Mouse (Mus musculus) spleen, adult 18-20 months (tissue): ENCODE results near the gene Bdh1.
"Not testable (repeated sequence)": the region's sequence is repeated elsewhere in the genome, so short reads cannot be mapped to it uniquely, and the experiment has no call there.

Experiments
- DNase-seq, 2 experiments: peaks; one replicate each; pipeline ENCODE4 v3.0.0; 2022; ENCODE audit warnings: mixed read lengths in 2 of 2

Gene Bdh1

DNA sequence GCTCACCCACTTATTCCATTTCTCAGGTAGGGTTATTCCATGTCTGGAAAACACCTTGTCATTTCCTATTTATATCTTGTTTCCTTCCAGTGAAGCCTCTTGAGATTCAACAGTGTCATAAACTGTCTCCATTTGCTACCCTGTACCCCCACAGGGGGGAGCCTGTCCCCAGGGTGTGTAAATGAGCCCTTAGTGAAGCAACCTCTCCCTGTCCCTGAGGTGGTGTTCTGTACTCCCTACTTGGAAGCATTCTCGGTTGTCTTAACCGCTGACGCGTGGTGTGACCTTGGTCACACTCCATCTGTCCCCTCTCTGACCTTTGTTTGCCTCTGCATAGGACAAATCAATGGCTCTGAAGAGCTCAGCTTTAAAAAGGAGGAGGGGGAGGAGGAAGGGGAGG, 43.5 kb downstream of the Bdh1 start:
- DNase-seq, result peak in 1 of 2 experiments; percentile 13

DNA sequence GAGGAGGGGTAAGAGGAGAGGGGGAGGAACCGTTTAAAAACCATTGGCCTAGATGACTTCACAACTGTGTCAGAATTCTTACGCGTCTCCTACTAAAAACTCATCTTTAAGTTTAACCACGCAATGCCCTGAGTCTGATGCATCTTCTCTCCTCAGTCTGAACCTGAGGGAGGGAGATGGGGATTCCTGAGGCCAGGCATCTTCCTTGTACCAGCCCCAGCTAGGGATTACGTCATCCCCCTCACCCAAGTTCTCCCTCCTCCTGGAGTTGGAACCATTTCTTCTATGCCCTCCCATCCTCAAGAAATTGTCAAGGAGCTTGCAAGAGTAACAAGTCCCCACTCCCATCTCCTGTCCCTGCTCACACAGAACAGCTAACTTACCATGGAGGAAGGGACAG, 44.0 kb downstream of the Bdh1 start:
- no peak for DNase-seq

GRCm38 (mm10) chr16:31470819-31471218, 48.7 kb downstream of the Bdh1 start:
- DNase-seq, result not testable (repeated sequence)

DNA sequence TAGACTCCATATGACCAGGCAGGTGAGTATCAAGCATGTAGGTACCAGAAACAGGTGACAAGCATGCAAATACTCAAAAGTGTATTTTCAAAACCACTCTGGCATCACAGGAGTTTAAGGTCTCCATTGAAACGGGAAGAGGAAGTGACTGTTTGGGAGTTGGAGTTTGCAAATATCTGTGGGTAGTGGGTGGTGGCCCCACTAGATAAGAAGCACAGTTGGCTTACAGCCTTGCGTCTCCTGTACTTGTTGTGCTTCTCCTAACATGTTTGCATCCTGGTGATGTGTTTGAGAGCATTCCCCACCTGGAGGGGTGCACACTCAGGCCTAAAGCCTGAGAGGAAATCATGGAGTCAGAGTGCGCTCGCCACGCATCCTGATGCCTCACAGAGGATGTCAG, 49.9 kb downstream of the Bdh1 start:
- DNase-seq, result no peak

DNA sequence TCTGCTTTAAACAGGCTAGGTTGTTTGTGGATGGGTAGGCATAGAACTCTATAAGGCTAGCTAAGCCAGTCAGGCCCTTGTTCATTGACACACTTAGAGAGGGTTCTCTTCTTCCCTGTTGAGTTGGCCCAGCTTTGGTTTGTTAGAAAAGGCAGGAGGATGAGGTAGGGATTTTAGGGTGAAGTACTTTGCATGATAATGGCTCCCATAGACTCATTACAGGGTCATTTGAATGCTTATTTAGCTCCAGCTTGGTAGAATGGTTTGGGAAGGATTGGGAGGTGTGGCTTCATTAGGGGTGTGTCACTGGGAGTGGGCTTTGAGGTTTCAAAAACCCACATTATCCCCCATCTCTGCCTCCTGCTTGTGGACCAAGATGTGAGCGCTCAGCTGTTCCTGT, 51.1 kb downstream of the Bdh1 start:
- no peak for DNase-seq

GRCm38 (mm10) chr16:31475123-31475968, 53.3 kb downstream of the Bdh1 start:
- no peak for DNase-seq

GRCm38 (mm10) chr16:31476872-31477603, 55.0 kb downstream of the Bdh1 start:
- DNase-seq, result no peak

DNA sequence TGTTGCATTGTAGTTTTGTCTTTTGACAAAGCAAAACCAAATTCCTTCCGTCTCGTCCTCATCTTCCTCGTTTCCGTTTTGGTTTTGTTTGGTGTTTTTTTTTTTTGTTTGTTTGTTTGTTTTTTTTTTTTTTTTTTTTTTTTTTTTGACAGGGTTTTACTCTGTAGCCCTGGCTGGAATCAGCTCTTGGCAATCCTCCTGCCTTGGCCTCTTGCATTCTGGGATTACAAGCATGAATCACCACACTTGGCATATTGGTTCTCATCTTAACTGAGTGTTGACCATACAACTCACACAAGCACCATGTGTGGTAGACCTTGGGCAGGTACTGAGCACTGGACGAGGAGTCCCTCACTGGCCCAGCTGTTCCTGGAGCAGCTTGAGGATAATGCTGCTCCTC, 63.3 kb downstream of the Bdh1 start:
- no peak for DNase-seq

- no peak for DNase-seq
Measured at GRCm38 (mm10) chr16:31487266-31487665, 65.2 kb downstream of the Bdh1 start.

GRCm38 (mm10) chr16:31489096-31489495, 67.0 kb downstream of the Bdh1 start:
- DNase-seq, result no peak

- DNase-seq, result no peak
Measured at GRCm38 (mm10) chr16:31490967-31491366, 68.9 kb downstream of the Bdh1 start.

DNA sequence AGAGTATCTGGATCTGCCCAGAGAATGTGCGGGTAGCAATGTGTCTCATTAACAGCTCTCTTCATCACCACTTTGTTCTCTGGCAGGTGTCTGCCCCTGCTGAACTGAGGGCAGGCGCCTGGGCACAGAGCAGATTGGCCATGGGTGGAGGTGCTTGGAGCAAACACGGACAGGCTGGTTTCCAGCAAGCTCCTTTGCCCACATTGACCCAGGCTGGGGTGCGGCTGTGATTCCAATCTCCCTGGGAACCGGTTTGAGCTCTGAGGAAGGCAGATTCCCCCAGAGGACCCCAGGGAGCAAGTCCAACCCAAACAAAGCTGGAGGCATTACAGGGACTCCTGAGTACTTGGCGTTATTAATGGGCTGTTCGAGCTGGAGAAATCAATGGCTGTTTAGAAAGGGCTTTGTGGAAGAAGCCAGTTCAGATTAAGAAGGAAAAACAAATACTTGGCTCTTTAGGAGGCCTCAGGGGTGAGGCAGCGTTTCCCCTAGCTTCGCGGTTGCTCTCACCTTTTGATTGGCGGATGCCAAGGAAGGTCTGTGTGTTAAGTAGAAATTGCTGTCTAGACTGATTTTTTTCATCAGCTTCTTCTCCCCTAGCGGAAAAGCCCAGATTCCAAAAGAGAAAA, 71.0 kb downstream of the Bdh1 start:
- DNase-seq, result no peak

DNA sequence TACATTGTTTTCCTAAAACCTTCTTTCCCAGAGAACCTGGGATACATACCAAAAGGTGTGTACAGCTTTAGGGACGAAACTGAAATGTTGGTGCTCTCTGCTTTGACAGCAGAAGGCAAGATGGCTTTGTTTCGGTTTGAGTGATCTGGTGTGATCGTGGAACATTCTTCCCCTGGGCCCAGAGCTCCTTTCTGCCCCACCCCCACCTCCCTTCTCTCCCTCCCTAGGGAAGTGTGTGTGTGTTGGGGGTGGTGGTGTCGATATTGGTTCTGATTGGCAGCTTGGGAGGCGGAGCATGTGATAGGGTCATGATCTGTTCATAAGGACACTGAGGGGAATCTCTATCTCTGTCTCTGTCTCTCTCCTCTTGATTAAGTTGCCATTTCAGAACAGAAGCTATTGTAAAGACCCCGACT, 71.5 kb downstream of the Bdh1 start:
- no peak for DNase-seq

- no peak for DNase-seq
Measured at GRCm38 (mm10) chr16:31493991-31494390, 71.9 kb downstream of the Bdh1 start.

DNA sequence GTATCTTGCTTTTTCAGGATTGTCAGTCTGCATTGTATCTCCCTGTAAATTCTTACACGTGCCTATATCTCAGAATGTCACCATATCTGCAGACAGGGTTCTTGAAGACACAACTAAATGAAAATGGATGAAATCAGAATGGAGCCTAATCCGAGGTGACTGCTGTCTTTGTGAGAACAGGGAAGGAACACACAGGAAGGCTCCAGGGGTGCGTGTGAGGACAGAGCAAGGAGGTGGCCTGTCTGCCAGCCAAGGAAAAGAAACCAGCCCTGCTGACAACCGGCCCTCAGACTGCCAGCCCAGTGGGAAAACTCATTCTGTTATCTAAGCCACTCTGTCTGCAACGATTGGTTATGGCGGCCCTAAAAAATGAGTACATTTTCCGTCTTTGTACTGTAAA, 73.3 kb downstream of the Bdh1 start:
- DNase-seq, result no peak

DNA sequence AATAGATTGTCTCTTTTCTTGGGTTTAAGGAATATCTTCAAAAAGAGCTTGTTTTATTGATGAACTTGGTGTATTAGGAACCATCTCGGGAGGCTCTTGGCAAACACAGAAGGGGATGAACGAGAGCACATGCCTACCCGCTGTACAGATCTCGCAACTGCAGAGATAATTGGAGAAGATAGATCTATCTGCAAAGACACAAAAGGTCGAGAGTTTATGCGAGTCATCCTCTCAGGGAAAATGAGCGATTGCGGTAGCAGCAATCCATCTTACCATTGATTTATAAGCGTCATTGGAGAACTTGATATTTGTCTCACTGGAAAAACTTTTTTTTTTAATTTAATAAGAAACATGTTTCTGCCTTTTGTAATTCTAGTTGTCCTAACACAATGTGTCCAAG, 73.7 kb downstream of the Bdh1 start:
- no peak for DNase-seq

DNA sequence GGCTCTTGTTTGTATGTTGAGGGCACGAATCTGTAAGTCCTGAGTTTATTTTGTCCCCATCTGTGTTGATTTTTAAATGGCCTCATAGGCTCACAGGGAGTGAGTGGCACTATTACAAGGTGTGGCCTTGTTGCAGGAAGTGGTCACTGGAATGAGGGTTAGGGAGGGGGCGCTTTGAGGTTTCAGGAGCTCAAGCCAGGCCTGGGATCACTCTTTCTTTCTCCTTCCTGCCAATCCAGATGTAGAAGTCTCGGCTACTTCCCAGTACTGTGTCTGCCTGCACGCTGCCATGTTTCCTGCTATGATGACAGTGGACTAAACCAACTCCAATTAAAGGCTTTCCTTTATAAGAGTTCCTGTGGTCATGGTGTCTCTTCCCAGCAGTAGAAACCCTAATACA, 76.3 kb downstream of the Bdh1 start:
- no peak for DNase-seq

DNA sequence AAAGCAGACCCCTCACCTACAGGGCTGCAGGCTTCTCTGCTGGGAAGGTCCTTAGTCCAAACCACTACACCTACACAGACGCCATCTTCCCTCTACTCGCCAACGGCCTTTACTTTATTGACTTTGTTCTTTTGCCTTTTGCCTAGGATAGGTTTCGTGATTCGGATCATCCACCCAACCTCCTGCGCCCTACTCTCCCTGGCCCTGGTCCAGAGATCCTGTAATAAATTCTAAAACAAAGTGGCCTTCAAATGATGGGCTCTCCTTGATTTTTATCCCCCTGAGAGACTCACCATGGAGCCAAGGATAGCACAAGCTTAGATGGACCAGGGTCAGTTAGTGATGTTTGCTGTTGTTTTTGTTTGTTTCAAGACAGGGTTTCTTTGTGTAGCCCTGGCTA, 76.9 kb downstream of the Bdh1 start:
- no peak for DNase-seq

- no peak for DNase-seq
Measured at GRCm38 (mm10) chr16:31499681-31500310, 77.7 kb downstream of the Bdh1 start.

- no peak for DNase-seq
Measured at GRCm38 (mm10) chr16:31500532-31500931, 78.5 kb downstream of the Bdh1 start.

DNA sequence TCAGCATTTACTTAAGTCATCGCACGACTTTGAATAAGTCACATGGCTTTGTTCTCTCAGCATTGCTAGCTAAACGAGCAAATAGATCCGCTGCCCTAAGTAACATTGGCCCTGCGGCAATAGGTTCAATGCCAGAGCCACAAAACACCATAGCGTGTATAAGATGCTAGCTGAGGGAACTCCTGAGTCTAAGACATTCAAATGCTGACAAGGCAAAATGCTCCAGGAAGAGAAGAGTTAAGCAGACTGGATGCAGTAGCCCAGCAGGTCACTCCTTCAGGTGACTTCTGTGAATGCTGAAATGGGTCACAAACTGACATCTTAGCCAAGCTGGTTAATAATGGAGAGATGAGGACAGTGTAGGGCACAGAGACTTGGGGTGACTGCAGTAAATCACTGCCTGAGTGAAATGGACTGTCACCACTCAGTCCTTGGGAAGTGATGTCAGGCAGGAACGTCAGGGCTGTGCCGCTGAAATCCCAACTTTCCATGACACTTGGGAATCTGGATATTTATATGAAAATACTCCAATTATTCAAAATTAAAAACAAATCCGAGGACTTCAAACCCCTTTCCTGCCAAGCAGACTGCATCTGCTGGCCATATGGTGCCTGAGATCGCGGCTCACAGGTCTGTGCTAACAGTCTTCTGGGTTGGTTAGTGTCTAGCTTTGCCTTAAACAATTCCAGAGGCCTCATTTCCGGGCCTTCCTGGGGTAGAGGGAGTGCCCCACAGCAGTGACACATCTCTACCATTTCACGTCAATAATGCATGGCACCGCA, 79.1 kb downstream of the Bdh1 start:
- DNase-seq, result no peak

DNA sequence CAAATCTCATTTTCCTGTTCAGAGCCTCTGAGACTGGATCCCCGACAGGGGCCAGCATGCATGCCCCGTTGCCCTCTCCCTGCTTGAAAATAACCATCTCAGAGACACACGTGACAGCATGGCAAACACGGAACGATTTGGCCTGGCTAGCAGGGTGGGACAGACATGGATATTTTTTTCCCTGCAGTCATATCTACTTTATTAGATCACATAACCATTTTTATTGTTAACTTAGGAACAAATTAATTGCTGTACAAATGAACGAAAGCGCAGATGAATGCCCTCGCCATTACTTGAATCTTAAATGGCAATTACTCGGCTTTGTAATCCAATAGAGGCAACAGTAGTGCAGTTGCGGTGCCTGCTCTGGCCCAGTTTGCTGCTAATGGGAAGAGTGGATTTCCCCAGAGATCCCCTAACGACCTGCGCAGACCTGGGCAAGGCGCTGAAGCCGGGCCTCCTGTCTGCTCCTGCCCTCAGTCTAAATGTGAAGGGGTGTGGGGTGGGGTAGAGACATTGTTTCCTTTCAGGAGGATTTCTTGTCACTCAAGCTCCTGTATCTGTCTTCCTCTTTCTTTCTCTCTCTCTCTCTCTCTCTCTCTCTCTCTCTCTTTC, 79.8 kb downstream of the Bdh1 start:
- DNase-seq, result no peak
